Mouse (Mus musculus) embryonic facial prominence, embryonic 10.5 days (tissue): ENCODE data around the gene Actb. TPM values are rescaled to one million over a fixed set of nuclear protein-coding genes. Genes with fewer than 3 reads are reported as not detected.
A peak's percentile ranks its signal among the peaks of the same experiment; 100 is the strongest.
"Not testable (repeated sequence)": the region's sequence is repeated elsewhere in the genome, so short reads cannot be mapped to it uniquely, and the experiment has no call there.

Source experiments
- DNase-seq: peaks from one replicate; pipeline ENCODE4 v3.0.0-alpha.2; 2017; ENCODE audit warnings: low spot score
- H3K27ac ChIP-seq: fragments of 300-500 bp; sonication (generic); replicated peaks from 2 replicates; pipeline ENCODE4 v1.5.1; 2016; ENCODE audit warnings: mild to moderate bottlenecking
- H3K27me3 ChIP-seq: fragments of 300-500 bp; sonication (generic); replicated peaks from 2 replicates; pipeline ENCODE4 v1.6.1; 2016; ENCODE audit warnings: low read depth, mild to moderate bottlenecking; ENCODE audit not compliant: poor library complexity, severe bottlenecking
- H3K36me3 ChIP-seq: fragments of 300-500 bp; sonication (generic); replicated peaks from 2 replicates; pipeline ENCODE4 v1.6.1; 2016; ENCODE audit warnings: mild to moderate bottlenecking, moderate library complexity
- H3K4me1 ChIP-seq: fragments of 300-500 bp; sonication (generic); 2 replicates; pipeline ENCODE4 v1.6.1; 2016
- H3K4me3 ChIP-seq: fragments of 300-500 bp; sonication (generic); 2 replicates; pipeline ENCODE4 v1.5.1; 2016; ENCODE audit warnings: mild to moderate bottlenecking, moderate library complexity
- H3K9me3 ChIP-seq: fragments of 300-500 bp; sonication (generic); 2 replicates; pipeline ENCODE4 v1.6.1; 2016; ENCODE audit warnings: mild to moderate bottlenecking
- WGBS: fragments of 180-500 bp; shearing (Covaris S2); methylation state at CpG from one replicate; pipeline ENCODE4 v1.1.7; 2016; 5-methylcytosine and 5-hydroxymethylcytosine counted together
- polyA plus RNA-seq: library from polyadenylated mRNA; unstranded; fragments of >200 nt; fragmentation: Nextera tagmentation; extraction: Ambion mirVana; gene quantifications from 2 replicates; pipeline ENCODE4 v1.2.1, GENCODE M21; 2016

Actb gene
- polyA plus RNA-seq, 1 experiment from 2014 or later, result 16,856 TPM

GRCm38 (mm10) chr5:142898316-142898715 lies 8.2 kb downstream of the Actb start:
- WGBS, result 86% methylated on average over 4 of the region's 4 CpGs
- no peak overlapping the region for H3K27ac ChIP-seq
- H3K4me1 ChIP-seq, result peaks cover 28% of the 10 kb centered on the region
- H3K36me3 ChIP-seq, result peaks cover 52% of the 10 kb centered on the region
- H3K9me3 ChIP-seq, result no peaks in the 10 kb centered on the region
- H3K27me3 ChIP-seq, result no peaks in the 10 kb centered on the region
- H3K4me3 ChIP-seq, result no peak overlapping the region
- DNase-seq, result no peak

DNA sequence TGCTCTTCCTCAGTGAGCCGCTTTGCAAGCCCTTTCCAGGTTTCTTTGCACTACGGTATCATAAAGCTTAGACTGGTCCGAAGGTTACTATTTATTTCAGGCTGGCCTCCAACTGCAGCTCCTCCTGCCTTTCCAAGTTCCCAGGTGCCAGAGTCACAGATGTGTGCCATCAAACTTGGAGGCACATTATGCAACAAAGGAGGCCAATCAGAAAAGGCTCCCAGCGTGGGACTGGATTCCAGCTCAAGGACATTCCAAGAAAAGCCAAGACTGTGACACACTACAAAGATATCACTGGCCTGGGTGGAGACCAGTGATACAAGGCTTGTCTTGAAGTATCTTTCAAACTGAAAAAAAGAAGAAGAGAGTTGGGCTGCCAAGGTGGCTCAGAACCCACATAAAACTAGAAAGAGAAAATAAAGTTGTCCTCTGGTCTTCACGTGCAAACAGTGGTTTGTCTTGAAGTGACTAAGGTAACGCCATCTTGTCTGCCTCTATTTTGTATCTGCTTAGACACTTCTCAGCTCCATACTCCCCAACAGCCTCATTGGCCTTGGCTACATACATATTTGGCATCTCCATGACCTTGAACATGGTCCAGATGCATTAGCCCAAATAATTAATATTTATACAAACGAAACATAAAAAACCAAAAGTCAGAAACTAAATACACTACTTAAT lies 8.8 kb downstream of the Actb start:
- 91% methylated on average over 7 of the region's 7 CpGs for WGBS
- Histone ChIP-seq H3K27me3 (no peaks in the 10 kb centered on the region), H3K4me3 (no peak overlapping the region), H3K36me3 (peaks cover 46% of the 10 kb centered on the region), H3K4me1 (peaks cover 27% of the 10 kb centered on the region), H3K27ac (no peak overlapping the region), H3K9me3 (no peaks in the 10 kb centered on the region)
- no peak for DNase-seq

DNA sequence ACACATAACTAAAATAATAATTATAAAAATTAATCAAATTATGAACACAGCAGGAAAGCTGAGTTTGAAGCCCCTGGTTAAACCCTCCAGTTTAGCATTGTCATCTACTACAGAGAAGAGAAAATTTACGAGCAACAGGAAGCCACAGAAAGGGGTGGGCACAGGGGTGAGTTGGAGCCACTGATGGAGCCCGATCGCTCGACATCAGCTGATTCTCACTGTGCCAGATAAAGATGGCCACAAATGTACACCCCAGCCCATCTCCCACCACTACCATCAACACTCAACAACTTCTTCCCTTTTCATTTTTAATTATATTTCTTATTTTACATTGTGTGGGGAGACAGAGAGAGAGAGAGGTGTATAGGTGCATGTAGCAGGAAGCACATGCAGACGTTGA lies 9.8 kb downstream of the Actb start:
- no peak for DNase-seq
- Histone ChIP-seq H3K27me3 (no peaks in the 10 kb centered on the region), H3K4me3 (no peak overlapping the region), H3K36me3 (peaks cover 36% of the 10 kb centered on the region), H3K27ac (no peak overlapping the region), H3K4me1 (peaks cover 26% of the 10 kb centered on the region), H3K9me3 (no peaks in the 10 kb centered on the region)
- 91% methylated on average over 5 of the region's 5 CpGs for WGBS

DNA sequence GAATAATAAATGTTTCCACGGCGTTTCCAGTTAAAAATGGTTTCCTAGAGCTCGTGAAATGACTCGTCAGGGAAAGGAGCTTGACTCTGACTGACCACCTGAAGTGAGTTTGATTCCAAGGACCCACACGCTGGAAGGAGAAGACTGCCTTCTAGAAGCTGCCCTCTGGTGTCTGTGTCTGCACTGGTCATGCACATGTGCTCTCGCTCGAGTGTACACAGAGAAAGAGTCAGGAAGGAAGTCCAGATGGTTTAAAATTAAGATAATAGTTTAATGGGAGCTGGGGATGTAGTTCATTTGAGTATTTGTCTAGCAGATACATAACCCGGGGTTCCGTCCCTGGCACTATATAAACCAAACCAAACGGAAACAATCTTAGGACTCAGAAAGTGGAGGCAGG lies 10.4 kb downstream of the Actb start:
- H3K9me3 ChIP-seq, result no peaks in the 10 kb centered on the region
- no peak for DNase-seq
- H3K27me3 ChIP-seq, result no peaks in the 10 kb centered on the region
- WGBS, result 77% methylated on average over 10 of the region's 10 CpGs
- H3K27ac ChIP-seq, result no peak overlapping the region
- H3K36me3 ChIP-seq, result peaks cover 31% of the 10 kb centered on the region
- H3K4me3 ChIP-seq, result peak overlapping the region; percentile 91; the same call in 1 of the 2 replicates
- H3K4me1 ChIP-seq, result peaks cover 27% of the 10 kb centered on the region

DNA sequence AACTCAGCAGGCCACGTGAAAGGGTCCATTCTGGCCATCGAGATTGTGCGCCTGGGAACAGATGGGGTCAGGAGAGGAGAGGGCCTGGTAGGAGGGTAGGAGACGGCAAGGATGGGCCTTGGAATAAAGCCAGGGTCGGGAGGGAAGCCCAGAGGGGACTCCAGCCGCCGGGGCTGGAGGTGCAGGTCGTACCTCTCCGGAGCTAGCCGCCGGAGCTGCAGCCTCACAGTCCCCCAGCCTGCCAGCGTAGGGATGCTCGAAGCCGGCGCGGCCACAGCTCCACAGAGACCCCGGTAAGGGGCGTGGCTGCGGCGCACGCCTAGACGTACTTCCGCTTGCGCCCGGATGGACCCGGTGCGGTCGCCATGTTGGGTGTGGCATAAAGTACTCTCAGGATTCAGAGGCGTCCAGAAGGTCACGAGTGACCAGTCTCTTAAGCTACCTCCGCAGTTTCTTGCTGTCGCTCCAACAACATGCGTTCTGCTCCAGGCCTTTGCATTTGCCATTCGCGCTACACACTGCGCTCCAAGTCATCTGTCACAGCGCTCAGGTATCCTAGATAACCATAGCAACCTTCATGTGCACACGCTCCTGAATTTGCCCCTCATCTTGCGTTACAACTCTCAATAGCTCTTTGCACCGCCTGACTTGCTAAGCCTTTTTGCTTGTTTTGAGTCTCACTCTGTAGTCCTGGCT lies 11.5 kb downstream of the Actb start, which contains the start of gene Fbxl18:
Gene Fbxl18 (minus strand): TSS at position 504 of the 696 bp plus-strand sequence.
- Histone ChIP-seq H3K9me3 (no peaks in the 10 kb centered on the region), H3K4me3 (peak within 1 kb of the TSS; percentile 91), H3K27me3 (no peaks in the 10 kb centered on the region), H3K36me3 (peaks cover 20% of the 10 kb centered on the region), H3K4me1 (peaks cover 27% of the 10 kb centered on the region), H3K27ac (peak within 1 kb of the TSS; percentile 91)
- under 1% methylated on average over 40 of the region's 40 CpGs for WGBS
- peak; percentile 93 for DNase-seq

DNA sequence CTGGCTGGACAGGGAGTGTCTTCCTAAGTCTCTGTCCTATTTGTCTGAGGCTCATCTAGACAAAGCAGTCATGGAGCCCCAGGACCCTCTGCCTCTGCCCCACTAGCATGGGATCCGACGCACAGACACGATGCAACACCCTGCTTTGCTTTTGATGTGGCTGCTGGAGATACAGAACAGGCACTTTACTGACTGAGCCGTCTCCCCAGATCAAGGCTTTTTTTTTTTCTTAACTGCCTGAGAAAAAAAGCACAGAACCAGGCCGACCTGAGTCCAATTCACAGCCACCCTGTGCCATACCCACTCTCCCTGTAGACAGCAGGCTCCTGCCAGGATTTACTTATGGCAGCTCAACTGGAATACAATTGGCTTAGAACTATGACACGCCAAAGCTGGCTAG lies 15.2 kb downstream of the Actb start:
- no peaks in the 10 kb centered on the region for H3K27me3 ChIP-seq
- DNase-seq, result no peak
- H3K27ac ChIP-seq, result no peak overlapping the region
- H3K4me1 ChIP-seq, result peaks cover 27% of the 10 kb centered on the region
- no peak overlapping the region for H3K4me3 ChIP-seq
- H3K36me3 ChIP-seq, result peaks cover 20% of the 10 kb centered on the region
- 88% methylated on average over 6 of the region's 6 CpGs for WGBS
- H3K9me3 ChIP-seq, result no peaks in the 10 kb centered on the region

- not testable (repeated sequence) for DNase-seq, H3K27ac ChIP-seq, H3K9me3 ChIP-seq, H3K4me1 ChIP-seq, H3K4me3 ChIP-seq, H3K27me3 ChIP-seq
- peaks cover 59% of the 10 kb centered on the region for H3K36me3 ChIP-seq
- WGBS, result 91% methylated on average over 3 of the region's 3 CpGs
These were observed 19.0 kb downstream of the Actb start for GRCm38 (mm10) chr5:142887533-142887932.

- Histone ChIP-seq H3K27me3 (no peaks in the 10 kb centered on the region), H3K27ac (no peak overlapping the region), H3K4me3 (no peak overlapping the region), H3K36me3 (peaks cover 66% of the 10 kb centered on the region), H3K9me3 (no peaks in the 10 kb centered on the region), H3K4me1 (peaks cover 5% of the 10 kb centered on the region)
- no peak for DNase-seq
- WGBS, result 93% methylated on average over 20 of the region's 20 CpGs
These were observed 19.8 kb downstream of the Actb start for GRCm38 (mm10) chr5:142886761-142887160.

- H3K4me3 ChIP-seq, result no peak overlapping the region
- peaks cover 72% of the 10 kb centered on the region for H3K36me3 ChIP-seq
- H3K4me1 ChIP-seq, result peaks cover 10% of the 10 kb centered on the region
- no peak overlapping the region for H3K27ac ChIP-seq
- no peak for DNase-seq
- no peaks in the 10 kb centered on the region for H3K9me3 ChIP-seq
- H3K27me3 ChIP-seq, result no peaks in the 10 kb centered on the region
- WGBS, result 94% methylated on average over 19 of the region's 19 CpGs
These were observed 20.4 kb downstream of the Actb start for GRCm38 (mm10) chr5:142886181-142886580.

DNA sequence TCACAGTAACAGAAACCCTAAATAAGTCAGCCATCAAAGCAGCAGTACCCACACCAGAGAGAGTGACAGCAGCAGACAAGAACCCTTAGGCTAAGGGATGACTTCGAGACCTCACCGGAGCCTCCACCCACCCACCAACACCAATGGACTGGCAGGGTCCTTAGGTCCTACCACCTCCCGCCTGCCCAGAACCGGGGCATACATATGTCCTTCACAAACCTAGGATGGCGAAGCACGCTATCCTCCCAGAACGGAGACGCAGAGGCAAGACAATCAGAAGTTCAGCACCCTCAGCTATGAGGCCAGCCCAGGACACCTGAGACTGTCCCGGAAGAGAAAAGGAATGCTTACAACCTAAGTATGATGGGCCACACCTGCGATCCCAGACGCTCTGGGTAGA lies 24.1 kb downstream of the Actb start:
- H3K27ac ChIP-seq, result no peak overlapping the region
- H3K9me3 ChIP-seq, result no peaks in the 10 kb centered on the region
- 94% methylated on average over 11 of the region's 11 CpGs for WGBS
- no peak for DNase-seq
- peaks cover 25% of the 10 kb centered on the region for H3K4me1 ChIP-seq
- H3K4me3 ChIP-seq, result no peak overlapping the region
- H3K36me3 ChIP-seq, result peaks cover 90% of the 10 kb centered on the region
- no peaks in the 10 kb centered on the region for H3K27me3 ChIP-seq

DNA sequence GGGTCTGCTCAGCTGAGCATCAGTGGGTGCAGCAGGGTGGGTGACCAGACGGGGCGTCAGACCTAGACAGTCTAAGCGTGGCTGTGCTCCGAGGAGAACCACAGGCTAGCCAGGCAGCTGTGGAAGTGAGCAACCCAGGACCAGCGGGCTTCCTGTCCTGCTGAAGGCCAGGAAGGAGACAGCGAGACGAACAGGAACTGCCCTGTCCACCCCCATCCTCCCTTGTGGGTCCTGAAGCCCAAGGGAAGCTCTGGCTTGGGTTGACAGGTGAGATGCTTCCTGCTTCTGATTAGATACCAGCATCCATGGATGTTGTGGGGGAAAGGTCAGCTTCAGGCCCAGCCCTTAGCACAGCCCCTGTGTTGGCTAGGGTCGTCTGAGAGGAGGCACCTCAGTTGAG lies 24.6 kb downstream of the Actb start:
- Histone ChIP-seq H3K36me3 (peaks cover 92% of the 10 kb centered on the region), H3K27me3 (no peaks in the 10 kb centered on the region), H3K9me3 (no peaks in the 10 kb centered on the region), H3K27ac (peak overlapping the region; percentile 62), H3K4me1 (peaks cover 27% of the 10 kb centered on the region), H3K4me3 (no peak overlapping the region)
- WGBS, result 83% methylated on average over 8 of the region's 8 CpGs
- no peak for DNase-seq

DNA sequence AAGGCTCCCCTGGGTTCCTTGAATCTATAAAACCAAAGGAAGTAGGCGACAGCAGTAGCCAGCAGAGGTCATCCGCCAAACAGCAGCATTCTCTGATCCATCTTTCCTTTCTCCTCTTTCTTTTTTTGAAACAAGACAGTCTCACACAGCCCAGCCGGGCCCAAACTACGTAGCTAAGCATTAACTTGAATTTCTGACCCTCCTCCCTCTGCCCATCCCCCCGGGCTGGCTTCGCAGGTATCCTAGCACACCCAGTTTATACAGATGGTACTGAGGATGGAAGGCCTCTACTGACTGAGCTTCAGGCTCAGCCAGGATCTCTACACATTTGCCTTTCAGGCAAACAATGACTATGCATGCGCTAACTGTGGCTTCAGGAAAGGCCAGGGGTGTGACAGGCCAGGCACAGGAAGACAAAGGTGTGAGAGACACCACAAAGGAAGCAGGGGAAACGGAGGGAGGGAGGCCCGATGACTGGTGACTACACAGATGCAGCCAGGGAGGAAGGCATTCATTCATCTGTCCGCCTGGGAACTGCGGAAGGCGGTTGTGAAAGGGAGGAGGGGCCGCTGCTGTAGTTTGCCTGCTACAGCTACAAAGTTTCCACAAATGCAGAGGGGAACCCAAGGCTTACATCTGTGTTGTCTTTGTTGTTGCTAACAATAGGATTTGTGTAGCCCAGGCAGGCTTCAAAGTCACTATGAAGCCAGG lies 25.6 kb downstream of the Actb start:
- WGBS, result 51% methylated on average over 13 of the region's 13 CpGs
- H3K27ac ChIP-seq, result peak overlapping the region; percentile 62
- no peaks in the 10 kb centered on the region for H3K27me3 ChIP-seq
- no peak overlapping the region for H3K4me3 ChIP-seq
- H3K4me1 ChIP-seq, result peaks cover 27% of the 10 kb centered on the region
- H3K9me3 ChIP-seq, result no peaks in the 10 kb centered on the region
- H3K36me3 ChIP-seq, result peaks cover 92% of the 10 kb centered on the region
- DNase-seq, result no peak
